Mouse (Mus musculus) neural tube, embryonic 12.5 days (tissue): ENCODE results near the gene Colq. TPM values are rescaled to one million over a fixed set of nuclear protein-coding genes. Genes with fewer than 3 reads are reported as not detected.

Source experiments
- ATAC-seq: fragments of 200-750 bp; cut with Nextera tagmentation; 2 replicates; pipeline ENCODE4 v1.8.0; 2017; ENCODE audit warnings: low read depth, mild to moderate bottlenecking, moderate TSS enrichment, moderate library complexity; ENCODE audit not compliant: low FRiP score
- H3K27ac ChIP-seq: fragments of 300-500 bp; sonication (generic); 2 replicates; pipeline ENCODE4 v1.5.1; 2016
- H3K27me3 ChIP-seq: fragments of 300-500 bp; sonication (generic); replicated peaks from 2 replicates; pipeline ENCODE4 v1.6.1; 2016; ENCODE audit warnings: mild to moderate bottlenecking
- H3K36me3 ChIP-seq: fragments of 300-500 bp; sonication (generic); 2 replicates; pipeline ENCODE4 v1.6.1; 2016; ENCODE audit warnings: mild to moderate bottlenecking
- H3K4me1 ChIP-seq: fragments of 300-500 bp; sonication (generic); 2 replicates; pipeline ENCODE4 v1.6.1; 2016
- H3K4me2 ChIP-seq: fragments of 300-500 bp; sonication (generic); replicated peaks from 2 replicates; pipeline ENCODE4 v1.6.1; 2016; ENCODE audit warnings: mild to moderate bottlenecking
- H3K4me3 ChIP-seq: fragments of 300-500 bp; sonication (generic); 2 replicates; pipeline ENCODE4 v1.5.1; 2016
- H3K9ac ChIP-seq: fragments of 300-500 bp; sonication (generic); 2 replicates; pipeline ENCODE4 v1.6.1; 2016; ENCODE audit warnings: mild to moderate bottlenecking
- H3K9me3 ChIP-seq: fragments of 300-500 bp; sonication (generic); 2 replicates; pipeline ENCODE4 v1.6.1; 2016; ENCODE audit warnings: mild to moderate bottlenecking
- WGBS: fragments of 180-500 bp; shearing (Covaris S2); methylation state at CpG from one replicate; pipeline ENCODE4 v1.1.7; 2016; 5-methylcytosine and 5-hydroxymethylcytosine counted together
- polyA plus RNA-seq: library from polyadenylated mRNA; unstranded; fragments of >200 nt; fragmentation: Nextera tagmentation; extraction: Ambion mirVana; gene quantifications from 2 replicates; pipeline ENCODE4 v1.2.1, GENCODE M21; 2016

Colq gene
- polyA plus RNA-seq, 1 experiment from 2014 or later: 0.30 TPM

- ATAC-seq: no peak
- peaks cover 5% of the 10 kb centered on the region; the same call in 1 of the 2 replicates for H3K4me1 ChIP-seq
- WGBS: 84% methylated on average over 9 of the region's 9 CpGs
- no peaks in the 10 kb centered on the region for H3K27me3 ChIP-seq
- no peak overlapping the region for H3K27ac ChIP-seq
- no peak overlapping the region for H3K4me3 ChIP-seq
- no peaks in the 10 kb centered on the region for H3K36me3 ChIP-seq
- H3K4me2 ChIP-seq: no peak overlapping the region
- no peak overlapping the region for H3K9ac ChIP-seq
- no peaks in the 10 kb centered on the region for H3K9me3 ChIP-seq
Observed at GRCm38 (mm10) chr14:31572561-31573175, 18.5 kb downstream of the Colq start.

GRCm38 (mm10) chr14:31571419-31571818, 19.7 kb downstream of the Colq start:
- WGBS: 90% methylated on average over 5 of the region's 5 CpGs
- Histone ChIP-seq H3K4me3 (no peak overlapping the region), H3K27me3 (no peaks in the 10 kb centered on the region), H3K36me3 (no peaks in the 10 kb centered on the region), H3K9me3 (no peaks in the 10 kb centered on the region), H3K27ac (no peak overlapping the region), H3K4me2 (no peak overlapping the region), H3K4me1 (peaks cover 5% of the 10 kb centered on the region; the same call in 1 of the 2 replicates), H3K9ac (no peak overlapping the region)
- ATAC-seq: no peak

GRCm38 (mm10) chr14:31570131-31570951, 20.8 kb downstream of the Colq start:
- Histone ChIP-seq H3K27ac (no peak overlapping the region), H3K9ac (no peak overlapping the region), H3K4me3 (no peak overlapping the region), H3K27me3 (no peaks in the 10 kb centered on the region), H3K36me3 (no peaks in the 10 kb centered on the region), H3K4me1 (peaks cover 5% of the 10 kb centered on the region; the same call in 1 of the 2 replicates), H3K4me2 (no peak overlapping the region), H3K9me3 (no peaks in the 10 kb centered on the region)
- no peak for ATAC-seq
- WGBS: 76% methylated on average over 6 of the region's 6 CpGs

- ATAC-seq: no peak
- Histone ChIP-seq H3K4me2 (no peak overlapping the region), H3K9ac (no peak overlapping the region), H3K27me3 (no peaks in the 10 kb centered on the region), H3K9me3 (no peaks in the 10 kb centered on the region), H3K27ac (no peak overlapping the region), H3K4me3 (no peak overlapping the region), H3K4me1 (peaks cover 5% of the 10 kb centered on the region; the same call in 1 of the 2 replicates), H3K36me3 (no peaks in the 10 kb centered on the region)
- 61% methylated on average over 7 of the region's 7 CpGs for WGBS
Observed at GRCm38 (mm10) chr14:31569151-31569631, 22.0 kb downstream of the Colq start.

GRCm38 (mm10) chr14:31565478-31566212, 25.5 kb downstream of the Colq start:
- H3K4me2 ChIP-seq: no peak overlapping the region
- ATAC-seq: no peak
- peaks cover 5% of the 10 kb centered on the region; the same call in 1 of the 2 replicates for H3K4me1 ChIP-seq
- 75% methylated on average over 9 of the region's 9 CpGs for WGBS
- no peak overlapping the region for H3K4me3 ChIP-seq
- no peaks in the 10 kb centered on the region for H3K27me3 ChIP-seq
- no peak overlapping the region for H3K9ac ChIP-seq
- H3K9me3 ChIP-seq: no peaks in the 10 kb centered on the region
- no peaks in the 10 kb centered on the region for H3K36me3 ChIP-seq
- no peak overlapping the region for H3K27ac ChIP-seq

- Histone ChIP-seq H3K27ac (no peak overlapping the region), H3K4me2 (no peak overlapping the region), H3K4me3 (no peak overlapping the region), H3K36me3 (no peaks in the 10 kb centered on the region), H3K9me3 (no peaks in the 10 kb centered on the region), H3K4me1 (peaks cover 5% of the 10 kb centered on the region; the same call in 1 of the 2 replicates), H3K9ac (no peak overlapping the region), H3K27me3 (no peaks in the 10 kb centered on the region)
- WGBS: 43% methylated on average over 6 of the region's 6 CpGs
- no peak for ATAC-seq
Observed at GRCm38 (mm10) chr14:31564452-31565179, 26.5 kb downstream of the Colq start.

- ATAC-seq: no peak
- Histone ChIP-seq H3K9ac (no peak overlapping the region), H3K4me3 (no peak overlapping the region), H3K36me3 (no peaks in the 10 kb centered on the region), H3K4me2 (no peak overlapping the region), H3K9me3 (no peaks in the 10 kb centered on the region), H3K4me1 (no peaks in the 10 kb centered on the region), H3K27ac (no peak overlapping the region), H3K27me3 (no peaks in the 10 kb centered on the region)
- 77% methylated on average over 5 of the region's 5 CpGs for WGBS
Observed at GRCm38 (mm10) chr14:31560886-31561285, 30.3 kb downstream of the Colq start.

- no peaks in the 10 kb centered on the region for H3K27me3 ChIP-seq
- no peaks in the 10 kb centered on the region for H3K9me3 ChIP-seq
- no peaks in the 10 kb centered on the region for H3K36me3 ChIP-seq
- H3K27ac ChIP-seq: no peak overlapping the region
- WGBS: 64% methylated on average over 5 of the region's 5 CpGs
- no peak overlapping the region for H3K4me2 ChIP-seq
- ATAC-seq: no peak
- no peak overlapping the region for H3K4me3 ChIP-seq
- no peak overlapping the region for H3K9ac ChIP-seq
- H3K4me1 ChIP-seq: no peaks in the 10 kb centered on the region
Observed at GRCm38 (mm10) chr14:31559216-31559615, 31.9 kb downstream of the Colq start.

- Histone ChIP-seq H3K9me3 (no peaks in the 10 kb centered on the region), H3K4me3 (no peak overlapping the region), H3K4me1 (no peaks in the 10 kb centered on the region), H3K27me3 (no peaks in the 10 kb centered on the region), H3K9ac (no peak overlapping the region), H3K36me3 (no peaks in the 10 kb centered on the region), H3K4me2 (no peak overlapping the region), H3K27ac (no peak overlapping the region)
- 74% methylated on average over 9 of the region's 9 CpGs for WGBS
- no peak for ATAC-seq
Observed at GRCm38 (mm10) chr14:31557784-31558183, 33.4 kb downstream of the Colq start.

- Histone ChIP-seq H3K4me2 (no peak overlapping the region), H3K4me1 (no peaks in the 10 kb centered on the region), H3K36me3 (no peaks in the 10 kb centered on the region), H3K9me3 (no peaks in the 10 kb centered on the region), H3K27me3 (no peaks in the 10 kb centered on the region), H3K9ac (no peak overlapping the region), H3K27ac (no peak overlapping the region), H3K4me3 (no peak overlapping the region)
- 84% methylated on average over 8 of the region's 8 CpGs for WGBS
- no peak for ATAC-seq
Observed at GRCm38 (mm10) chr14:31557273-31557672, 33.9 kb downstream of the Colq start.

- Histone ChIP-seq H3K27me3 (no peaks in the 10 kb centered on the region), H3K27ac (no peak overlapping the region), H3K4me3 (no peak overlapping the region), H3K9ac (no peak overlapping the region), H3K36me3 (no peaks in the 10 kb centered on the region), H3K4me1 (no peaks in the 10 kb centered on the region), H3K4me2 (no peak overlapping the region), H3K9me3 (no peaks in the 10 kb centered on the region)
- WGBS: 85% methylated on average over 9 of the region's 9 CpGs
- ATAC-seq: no peak
Observed at GRCm38 (mm10) chr14:31556526-31557260, 34.5 kb downstream of the Colq start.
